Comparison of ENCODE assay signal across 25 mouse cellular contexts in the genomic region with DNA sequence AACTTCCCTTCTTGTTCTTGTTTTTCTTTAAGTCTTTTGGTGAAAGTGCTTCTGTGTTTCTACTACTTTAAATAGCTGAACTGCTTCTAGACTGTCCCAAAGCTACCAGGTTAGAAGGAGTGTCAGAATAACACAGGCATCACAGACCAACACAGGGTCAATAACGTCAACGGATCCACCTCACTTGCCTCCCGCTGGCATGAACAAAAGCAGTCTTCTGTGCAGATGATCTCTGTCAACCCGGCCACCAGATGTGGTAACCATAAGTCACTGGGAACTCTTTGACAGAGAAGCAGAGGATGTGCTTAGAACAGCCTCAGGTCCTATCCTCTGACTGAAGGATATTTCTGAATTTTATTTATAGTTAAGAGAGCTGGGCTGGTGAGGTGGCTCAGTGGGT.
A peak's percentile ranks its signal among the peaks of the same experiment; 100 is the strongest.
DNase-seq lines count a peak whose midpoint lies in the region; ATAC-seq and TF ChIP-seq lines count a peak whose summit lies in the region.
"Had no signal": no experiment of that assay in that cellular context is flagged by ENCODE, and none has a peak within 500 bp of the region (broad histone marks: within the 10 kb centered on the region; RNA-seq: fewer than 3 reads in every experiment).

No protein-coding gene starts in this region.

- no peak for ATAC-seq in heart, embryonic 14.5 days (ENCODE audit: insufficient number of reproducible peaks, insufficient read depth, low FRiP score, low read depth)
- ATAC-seq in heart, postnatal 0 days (ENCODE audit: insufficient read depth, low read depth) = no peak
- ATAC-seq in erythroblast, adult 5-6 weeks (replicated peaks; ENCODE audit: low FRiP score, poor library complexity, severe bottlenecking) = no peak
- ATAC-seq: CD4-positive, CD25-positive, alpha-beta regulatory T cell, adult 4 months; forebrain, embryonic 15.5 days; hindbrain, embryonic 16.5 days; intestine, embryonic 16.5 days had no signal

- TF ChIP-seq CTCF in heart, postnatal 0 days (IDR thresholded peaks at IDR 0.05; ENCODE audit: low read depth) = no peak
- TF ChIP-seq CTCF in small intestine, adult 2 months (IDR thresholded peaks at IDR 0.05; ENCODE audit: extremely low read depth, insufficient read length, insufficient replicate concordance, low read depth, low read length) = no peak

- DNase-seq in heart, adult 11 months = no peak
- no peak for DNase-seq in heart, postnatal 0 days (ENCODE audit: low spot score)
- DNase-seq in heart, postnatal 4 days = no peak
- peak; percentile 70 for DNase-seq in R1 (ENCODE audit: low read depth, low spot score)
- DNase-seq: adrenal gland, adult 2 months; adrenal gland, postnatal 14 days; cerebellum, adult 11 months; cerebellum, adult 9-11 months; cerebellum, postnatal 25 days; gastrocnemius, postnatal 25 days; kidney, adult 2 months had no signal

- no peaks in the 10 kb centered on the region for H3K27me3 ChIP-seq in heart, embryonic 14.5 days (ENCODE audit: control insufficient read depth, insufficient read depth, low read length)
- no peaks in the 10 kb centered on the region for H3K27me3 ChIP-seq in heart, postnatal 0 days (ENCODE audit: control insufficient read depth, insufficient read depth, low read length)
- no peaks in the 10 kb centered on the region for H3K27me3 ChIP-seq in small intestine, adult 2 months (ENCODE audit: control insufficient read depth, insufficient read depth, low read length)
- H3K27me3 ChIP-seq: embryonic facial prominence, embryonic 12.5 days; embryonic facial prominence, embryonic 15.5 days; forebrain, embryonic 12.5 days; forebrain, embryonic 15.5 days; hindbrain, embryonic 13.5 days; kidney, embryonic 15.5 days had no signal

- WGBS in heart, embryonic 14.5 days = 77% methylated on average over 4 of the region's 4 CpGs
- 89% methylated on average over 4 of the region's 4 CpGs for WGBS in heart, postnatal 0 days
- WGBS in small intestine, adult 2 months = 92% methylated on average over 4 of the region's 4 CpGs

- no peak overlapping the region for H3K4me3 ChIP-seq in heart, embryonic 14.5 days (ENCODE audit: control insufficient read depth in 1 of 2, insufficient read depth in 1 of 2, low read depth in 1 of 2, low read length in 2 of 2)
- no peak overlapping the region for H3K4me3 ChIP-seq in heart, postnatal 0 days (ENCODE audit: low read depth, low read length)
- no peak overlapping the region for H3K4me3 ChIP-seq in small intestine, adult 2 months (ENCODE audit: low read depth, low read length)
- H3K4me3 ChIP-seq: embryonic facial prominence, embryonic 12.5 days; embryonic facial prominence, embryonic 15.5 days; erythroblast, embryonic 14.5 days; forebrain, embryonic 12.5 days; forebrain, embryonic 15.5 days; hindbrain, embryonic 10.5 days; hindbrain, embryonic 13.5 days; kidney, embryonic 15.5 days had no signal

- no peaks in the 10 kb centered on the region for H3K9me3 ChIP-seq in heart, embryonic 14.5 days (ENCODE audit: control insufficient read depth, low read length)
- no peaks in the 10 kb centered on the region for H3K9me3 ChIP-seq in heart, postnatal 0 days (replicated peaks; ENCODE audit: control insufficient read depth, low read length)
- H3K9me3 ChIP-seq: embryonic facial prominence, embryonic 12.5 days; embryonic facial prominence, embryonic 15.5 days; forebrain, embryonic 12.5 days; forebrain, embryonic 15.5 days; hindbrain, embryonic 10.5 days; hindbrain, embryonic 13.5 days; kidney, embryonic 15.5 days had no signal

- TF ChIP-seq POLR2A in small intestine, adult 2 months (IDR thresholded peaks at IDR 0.05; ENCODE audit: low read depth, low read length) = no peak

- H3K27ac ChIP-seq in heart, embryonic 14.5 days (replicated peaks in 1 of 2; ENCODE audit: control insufficient read depth in 1 of 2, insufficient read depth in 1 of 2, low read depth in 2 of 2, low read length in 2 of 2) = peak overlapping the region; percentile 26 to 79; a peak in 1 of 4 replicates
- H3K27ac ChIP-seq in heart, postnatal 0 days (ENCODE audit: low read depth) = peak overlapping the region; percentile 84; the same call in 1 of the 2 replicates
- H3K27ac ChIP-seq in small intestine, adult 2 months (ENCODE audit: insufficient read depth, low read depth, low read length) = 0 out of 2 replicates have a peak overlapping the region, but pooled peaks have one; percentile 34
- H3K27ac ChIP-seq: embryonic facial prominence, embryonic 12.5 days; embryonic facial prominence, embryonic 15.5 days; forebrain, embryonic 12.5 days; forebrain, embryonic 15.5 days; hindbrain, embryonic 10.5 days; hindbrain, embryonic 13.5 days; kidney, embryonic 15.5 days had no signal

- H3K36me3 ChIP-seq in heart, embryonic 14.5 days (ENCODE audit: control insufficient read depth, insufficient read depth, low read length) = 0 out of 2 replicates have a peak, but pooled peaks cover 5% of the 10 kb centered on the region
- peaks cover 18% of the 10 kb centered on the region for H3K36me3 ChIP-seq in heart, postnatal 0 days (replicated peaks; ENCODE audit: control insufficient read depth, insufficient read depth, low read length)
- peaks cover 30% of the 10 kb centered on the region for H3K36me3 ChIP-seq in small intestine, adult 2 months (ENCODE audit: control insufficient read depth, insufficient read depth, low read length)
- H3K36me3 ChIP-seq: embryonic facial prominence, embryonic 12.5 days; embryonic facial prominence, embryonic 15.5 days; forebrain, embryonic 12.5 days; forebrain, embryonic 15.5 days; hindbrain, embryonic 10.5 days had no signal

- TF ChIP-seq EP300 in heart, postnatal 0 days (IDR thresholded peaks at IDR 0.05; ENCODE audit: low read depth) = no peak

- H3K9ac ChIP-seq in heart, embryonic 14.5 days (ENCODE audit: low read length) = no peak overlapping the region
- H3K9ac ChIP-seq in heart, postnatal 0 days (replicated peaks; ENCODE audit: low read depth, low read length) = no peak overlapping the region
- H3K9ac ChIP-seq: embryonic facial prominence, embryonic 12.5 days; embryonic facial prominence, embryonic 15.5 days; forebrain, embryonic 12.5 days; forebrain, embryonic 15.5 days; hindbrain, embryonic 13.5 days; kidney, embryonic 15.5 days had no signal

- no peak overlapping the region for H3K4me2 ChIP-seq in heart, embryonic 14.5 days (ENCODE audit: low read length)
- H3K4me2 ChIP-seq in heart, postnatal 0 days (ENCODE audit: low read depth, low read length) = no peak overlapping the region
- H3K4me2 ChIP-seq: embryonic facial prominence, embryonic 12.5 days; embryonic facial prominence, embryonic 15.5 days; forebrain, embryonic 12.5 days; forebrain, embryonic 15.5 days; hindbrain, embryonic 13.5 days; kidney, embryonic 15.5 days had no signal

- peaks cover 33% of the 10 kb centered on the region in 2 experiments for H3K4me1 ChIP-seq in heart, embryonic 14.5 days (ENCODE audit: control insufficient read depth in 2 of 2, insufficient read depth in 2 of 2, low read length in 2 of 2)
- peaks cover 21% of the 10 kb centered on the region for H3K4me1 ChIP-seq in heart, postnatal 0 days (ENCODE audit: control insufficient read depth, insufficient read depth)
- peaks cover 20% of the 10 kb centered on the region for H3K4me1 ChIP-seq in small intestine, adult 2 months (ENCODE audit: control insufficient read depth, insufficient read depth, insufficient read length, low read length)
- H3K4me1 ChIP-seq: embryonic facial prominence, embryonic 12.5 days; forebrain, embryonic 12.5 days; forebrain, embryonic 15.5 days had no signal

Comparison
In these comparisons a context has a peak if more than half of its experiments do, and no peak if none do; other contexts are left out.
1. H3K27ac ChIP-seq: peak in every context shown above with its lines; median percentile 84 in heart, postnatal 0 days; 52 in heart, embryonic 14.5 days; 34 in small intestine, adult 2 months.